In genomic region chr15:82706647-82707046, GRCm38 (mm10) we compare ENCODE assay signal across 24 mouse cellular contexts. TPM values are rescaled to one million over a fixed set of nuclear protein-coding genes. Genes with fewer than 3 reads are reported as not detected.
"Had no signal": no experiment of that assay in that cellular context is flagged by ENCODE, and none has a peak within 500 bp of the region (broad histone marks: within the 10 kb centered on the region; RNA-seq: fewer than 3 reads in every experiment).

No protein-coding gene starts in this region.

- H3K9me3 ChIP-seq: neural tube, embryonic 15.5 days; stomach, embryonic 15.5 days had no signal

- H3K9ac ChIP-seq: neural tube, embryonic 15.5 days; stomach, embryonic 15.5 days had no signal

- DNase-seq: retina, postnatal 1 day; right cerebral cortex, adult 18-20 months; right cerebral cortex, postnatal 14 days; right cerebral cortex, postnatal 25 days; right cerebral cortex, postnatal 4 days; spleen, adult 18-20 months; thymus, adult 18-20 months; thymus, adult 2 months; thymus, postnatal 14 days; thymus, postnatal 25 days; thymus, postnatal 36 days; thymus, postnatal 4 days had no signal

- H3K27me3 ChIP-seq: neural tube, embryonic 15.5 days; stomach, embryonic 15.5 days had no signal

- H3K27ac ChIP-seq: neural tube, embryonic 15.5 days; stomach, embryonic 15.5 days; stomach, postnatal 0 days had no signal

- H3K36me3 ChIP-seq: neural tube, embryonic 15.5 days; stomach, embryonic 15.5 days had no signal

- H3K4me3 ChIP-seq: neural tube, embryonic 15.5 days; stomach, embryonic 15.5 days had no signal

- H3K4me1 ChIP-seq: neural tube, embryonic 15.5 days; stomach, embryonic 15.5 days had no signal

- H3K4me2 ChIP-seq: neural tube, embryonic 15.5 days; stomach, embryonic 15.5 days had no signal

RNA-seq across cellular contexts. Expression of gene Cyp2d40, which starts 57.3 kb away (rescaled TPM):
- total RNA-seq: neutrophil, adult 5-6 weeks had no signal
- polyA plus RNA-seq: neural tube, embryonic 14.5 days; neural tube, embryonic 15.5 days; small intestine, adult 2 months; spleen, adult 2 months; stomach, embryonic 14.5 days; stomach, embryonic 15.5 days; stomach, embryonic 16.5 days; stomach, postnatal 0 days; testis, adult 2 months; thymus, postnatal 0 days; urinary bladder, adult 2 months had no signal
